ENCODE assay signal across 9 mouse cellular contexts in genomic region chr12:80692269-80692972, GRCm38 (mm10). TPM values are rescaled to one million over a fixed set of nuclear protein-coding genes. Genes with fewer than 3 reads are reported as not detected.
DNase-seq lines count a peak whose midpoint lies in the region; ATAC-seq lines count a peak whose summit lies in the region.
"Had no signal": no experiment of that assay in that cellular context is flagged by ENCODE, and none has a peak within 500 bp of the region (broad histone marks: within the 10 kb centered on the region; RNA-seq: fewer than 3 reads in every experiment).

Plekhd1 (plus strand) TSS chr12:80692591.

- WGBS in embryonic facial prominence, embryonic 14.5 days, result 3% methylated on average over 31 of the region's 52 CpGs
- 2% methylated on average over 52 of the region's 52 CpGs for WGBS in large intestine, adult 2 months

- no peaks in the 10 kb centered on the region for H3K9me3 ChIP-seq in embryonic facial prominence, embryonic 14.5 days (ENCODE audit: control insufficient read depth, low read length)

- 0 out of 2 replicates have a peak within 1 kb of the TSS, but pooled peaks have one; percentile 34 for H3K9ac ChIP-seq in embryonic facial prominence, embryonic 14.5 days (ENCODE audit: low read depth, low read length)

- no peaks in the 10 kb centered on the region for H3K36me3 ChIP-seq in embryonic facial prominence, embryonic 14.5 days (ENCODE audit: control insufficient read depth, insufficient read depth, low read length)

- DNase-seq in thymus, postnatal 14 days, result peak; percentile 16
- DNase-seq in thymus, adult 18-20 months, result no peak
- DNase-seq in embryonic facial prominence, embryonic 14.5 days (ENCODE audit: low spot score), result peak; percentile 56
- DNase-seq in heart, postnatal 4 days, result peak; percentile 44
- peak; percentile 25 for DNase-seq in large intestine, adult 2 months (ENCODE audit: low read depth, low spot score)
- DNase-seq in lung, postnatal 10 days, result peak; percentile 78
- peak; percentile 43 for DNase-seq in retina, postnatal 7 days (ENCODE audit: low read depth, low spot score)
- DNase-seq in frontal cortex, postnatal 25 days (ENCODE audit: low spot score in 2 of 2), result no peak

- peak within 1 kb of the TSS; percentile 62 for H3K4me2 ChIP-seq in embryonic facial prominence, embryonic 14.5 days (ENCODE audit: low read depth, low read length)

- no peak within 1 kb of the TSS for H3K27ac ChIP-seq in embryonic facial prominence, embryonic 14.5 days (replicated peaks; ENCODE audit: low read depth, low read length)

- ATAC-seq in embryonic facial prominence, embryonic 14.5 days (ENCODE audit: low read depth), result peak; percentile 81
- ATAC-seq: Patski had no signal

- H3K27me3 ChIP-seq in embryonic facial prominence, embryonic 14.5 days (replicated peaks; ENCODE audit: control insufficient read depth, insufficient read depth, low read length), result peaks cover 44% of the 10 kb centered on the region
- H3K27me3 ChIP-seq: Patski had no signal

- peak within 1 kb of the TSS; percentile 42 for H3K4me3 ChIP-seq in embryonic facial prominence, embryonic 14.5 days (ENCODE audit: low read depth, low read length)

- H3K4me1 ChIP-seq in embryonic facial prominence, embryonic 14.5 days (ENCODE audit: control insufficient read depth, insufficient read depth, low read length), result peaks cover 15% of the 10 kb centered on the region

RNA-seq across cellular contexts. Expression of gene Plekhd1, which starts in this region (rescaled TPM):
- 1.2 and 1.4 TPM in 2 replicates for polyA plus RNA-seq in embryonic facial prominence, embryonic 14.5 days (2014; fragmentation: Nextera tagmentation; extraction: Ambion mirVana)
- 1 to 10 TPM in 1 of 2 experiments, under 1 TPM in 1; 0.29 to 1.1 TPM for total RNA-seq in heart, postnatal 4 days (2021)
- 0.29 and 0.30 TPM in 2 replicates for polyA plus RNA-seq in large intestine, adult 2 months (2012; rRNA removed)
- polyA plus RNA-seq: Patski had no signal

Comparison
In these comparisons a context has a peak if more than half of its experiments do, and no peak if none do; other contexts are left out.
1. DNase-seq: peak in thymus, postnatal 14 days (single experiment), embryonic facial prominence, embryonic 14.5 days (single experiment), heart, postnatal 4 days (single experiment), lung, postnatal 10 days (single experiment) and retina, postnatal 7 days (single experiment); none in thymus, adult 18-20 months (0 of 2) and frontal cortex, postnatal 25 days (0 of 2).
2. Peak in DNase-seq in large intestine, adult 2 months; RNA of the gene not detected or under 1 TPM.